Mouse (Mus musculus): ENCODE measurements around the gene Cbl.

Cbl gene

GRCm38 (mm10) chr9:44239447-44239846, 5.6 kb upstream of the Cbl start:
- peak; percentile 59 for DNase-seq

- no peak for DNase-seq
These were observed 4.8 kb upstream of the Cbl start for GRCm38 (mm10) chr9:44238501-44239190.

- DNase-seq, result no peak
These were observed 3.3 kb upstream of the Cbl start for GRCm38 (mm10) chr9:44237128-44237527.

- DNase-seq, result no peak
These were observed 2.8 kb upstream of the Cbl start for GRCm38 (mm10) chr9:44236601-44237000.

- peak; percentile 88 for DNase-seq
These were observed 904 bp upstream of the Cbl start for GRCm38 (mm10) chr9:44234479-44235427.

- DNase-seq, result peak; percentile 44
These were observed 638 bp downstream of the Cbl start for GRCm38 (mm10) chr9:44233021-44233801.

GRCm38 (mm10) chr9:44231609-44232008, 2.2 kb downstream of the Cbl start:
- DNase-seq, result no peak

- no peak for DNase-seq
These were observed 7.9 kb downstream of the Cbl start for GRCm38 (mm10) chr9:44225993-44226392.

GRCm38 (mm10) chr9:44213538-44213937, 20.3 kb downstream of the Cbl start:
- no peak for DNase-seq

GRCm38 (mm10) chr9:44212406-44212805, 21.4 kb downstream of the Cbl start:
- no peak for DNase-seq

- no peak for DNase-seq
These were observed 24.4 kb downstream of the Cbl start for GRCm38 (mm10) chr9:44209416-44209815.

- DNase-seq, result no peak
These were observed 26.0 kb downstream of the Cbl start for GRCm38 (mm10) chr9:44207840-44208239.

GRCm38 (mm10) chr9:44200458-44200857, 33.4 kb downstream of the Cbl start:
- DNase-seq, result no peak

- no peak for DNase-seq
These were observed 34.3 kb downstream of the Cbl start for GRCm38 (mm10) chr9:44199580-44199979.

GRCm38 (mm10) chr9:44199166-44199565, 34.7 kb downstream of the Cbl start:
- DNase-seq, result no peak

GRCm38 (mm10) chr9:44196354-44196753, 37.5 kb downstream of the Cbl start:
- no peak for DNase-seq

- no peak for DNase-seq
These were observed 39.8 kb downstream of the Cbl start for GRCm38 (mm10) chr9:44194000-44194399.

- DNase-seq, result no peak
These were observed 41.1 kb downstream of the Cbl start for GRCm38 (mm10) chr9:44192794-44193193.

GRCm38 (mm10) chr9:44192312-44192711, 41.5 kb downstream of the Cbl start:
- DNase-seq, result no peak

- DNase-seq, result no peak
These were observed 42.7 kb downstream of the Cbl start for GRCm38 (mm10) chr9:44191166-44191565.

GRCm38 (mm10) chr9:44188223-44188622, 45.6 kb downstream of the Cbl start:
- no peak for DNase-seq

GRCm38 (mm10) chr9:44182260-44182659, 51.6 kb downstream of the Cbl start:
- peak; percentile 31 for DNase-seq

- DNase-seq, result no peak
These were observed 52.3 kb downstream of the Cbl start for GRCm38 (mm10) chr9:44181537-44181936.

Measured in liver (tissue).